Mouse (Mus musculus) stomach, postnatal 0 days (tissue): Measurements from ENCODE around the gene Gdi2. TPM values are rescaled to one million over a fixed set of nuclear protein-coding genes. Genes with fewer than 3 reads are reported as not detected.

Experiments used
- ATAC-seq: fragments of 200-750 bp; cut with Nextera tagmentation; 2 replicates; pipeline ENCODE4 v1.8.0; 2017; ENCODE audit not compliant: low FRiP score, low TSS enrichment
- DNase-seq: peaks from one replicate; pipeline ENCODE4 v3.0.0-alpha.2; 2016; ENCODE audit warnings: low spot score
- H3K27ac ChIP-seq: fragments of 300-500 bp; sonication (generic); replicated peaks from 2 replicates; pipeline ENCODE4 v1.5.1; 2014; ENCODE audit warnings: mild to moderate bottlenecking, control low read depth
- H3K27me3 ChIP-seq: fragments of 300-500 bp; sonication (generic); 2 replicates; pipeline ENCODE4 v1.6.1; 2014; ENCODE audit warnings: low read length; ENCODE audit not compliant: control insufficient read depth, insufficient read depth
- H3K36me3 ChIP-seq: fragments of 300-500 bp; sonication (generic); 2 replicates; pipeline ENCODE4 v1.6.1; 2014; ENCODE audit warnings: low read length, mixed read lengths; ENCODE audit not compliant: control insufficient read depth, insufficient read depth
- H3K4me1 ChIP-seq: fragments of 300-500 bp; sonication (generic); replicated peaks from 2 replicates; pipeline ENCODE4 v1.6.1; 2014; ENCODE audit warnings: antibody characterized with exemption; ENCODE audit not compliant: control insufficient read depth, insufficient read depth
- H3K4me2 ChIP-seq: fragments of 300-500 bp; sonication (generic); replicated peaks from 2 replicates; pipeline ENCODE4 v1.6.1; 2014; ENCODE audit warnings: low read depth, mild to moderate bottlenecking, control low read depth, moderate library complexity
- H3K4me3 ChIP-seq: fragments of 300-500 bp; sonication (generic); 2 replicates; pipeline ENCODE4 v1.5.1; 2014; ENCODE audit warnings: low read depth, low read length, control low read depth
- H3K9ac ChIP-seq: fragments of 300-500 bp; sonication (generic); 2 replicates; pipeline ENCODE4 v1.6.1; 2014; ENCODE audit warnings: mild to moderate bottlenecking, low read length, control low read depth, mixed read lengths
- H3K9me3 ChIP-seq: fragments of 300-500 bp; sonication (generic); 2 replicates; pipeline ENCODE4 v1.6.1; 2016; ENCODE audit warnings: low read length; ENCODE audit not compliant: control insufficient read depth
- CTCF ChIP-seq: IDR thresholded peaks from 2 replicates; pipeline ENCODE4 v1.5.1; 2016; ENCODE audit warnings: antibody characterized with exemption, low read depth, mild to moderate bottlenecking, moderate library complexity
- EP300 ChIP-seq: optimal IDR thresholded peaks from 2 replicates; pipeline ENCODE3; 2016; ENCODE audit warnings: antibody characterized with exemption
- WGBS: fragments of 180-500 bp; shearing (Covaris S2); extraction: QIAGEN DNeasy Blood & Tissue Kit; methylation state at CpG from one replicate; pipeline ENCODE4 v1.1.7; 2014; 5-methylcytosine and 5-hydroxymethylcytosine counted together
- polyA plus RNA-seq: library from polyadenylated mRNA; unstranded; fragments of >200 nt; fragmentation: Nextera tagmentation; extraction: Ambion mirVana; gene quantifications from 2 replicates; pipeline ENCODE4 v1.2.1, GENCODE M21; 2015

Gdi2 gene
- polyA plus RNA-seq, 1 experiment from 2014 or later = 359 TPM

DNA sequence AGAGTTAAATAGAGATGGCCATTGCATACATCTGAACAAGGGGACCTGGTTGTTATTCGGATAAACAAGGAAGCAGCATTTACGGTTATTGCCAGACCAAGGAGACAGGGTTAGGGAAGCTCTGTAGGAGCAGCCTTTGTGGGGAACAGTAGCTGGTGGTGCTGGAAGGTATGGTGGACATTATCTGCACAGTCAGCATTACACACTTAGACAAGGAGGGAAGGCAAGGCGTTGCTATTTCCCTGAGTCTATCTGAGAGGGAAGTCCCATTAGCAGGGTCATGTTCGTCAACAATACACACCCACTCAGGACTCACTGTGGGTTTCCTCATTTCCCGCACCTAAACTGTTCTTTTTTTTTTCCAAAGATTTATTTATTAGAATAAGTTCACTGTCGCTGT, 10.0 kb downstream of the Gdi2 start:
- 75% methylated on average over 6 of the region's 6 CpGs for WGBS
- Histone ChIP-seq H3K4me2 (no peak overlapping the region), H3K27me3 (no peaks in the 10 kb centered on the region)

DNA sequence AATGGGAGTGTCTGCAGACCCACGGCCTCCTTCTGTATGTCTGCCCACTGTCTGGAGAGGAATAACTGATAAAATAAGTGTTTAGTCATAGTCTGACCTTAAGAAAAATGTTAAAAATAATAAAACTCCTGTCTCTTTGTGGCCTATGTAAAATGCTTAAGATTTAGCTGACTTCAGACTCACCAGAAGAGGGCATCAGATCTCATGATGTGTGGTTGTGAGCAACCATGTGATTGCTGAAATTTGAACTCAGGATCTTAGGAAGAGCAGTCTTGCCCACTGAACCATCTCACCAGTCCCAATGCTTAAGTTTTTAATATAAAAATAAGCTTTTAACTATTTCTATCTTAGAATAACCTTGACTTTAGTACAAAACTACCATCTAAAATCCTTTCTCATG, 25.3 kb downstream of the Gdi2 start:
- Histone ChIP-seq H3K4me3 (no peak overlapping the region), H3K9ac (no peak overlapping the region), H3K27ac (no peak overlapping the region), H3K9me3 (no peaks in the 10 kb centered on the region), H3K4me2 (no peak overlapping the region), H3K27me3 (no peaks in the 10 kb centered on the region), H3K36me3 (peaks cover 13% of the 10 kb centered on the region), H3K4me1 (no peaks in the 10 kb centered on the region)
- DNase-seq (no peak), ATAC-seq (no peak)
- WGBS = 90% methylated on average over 1 of the region's 1 CpGs
- peak; percentile 38 for TF ChIP-seq CTCF
- no peak for TF ChIP-seq EP300

More for the DNA sequence above, 10.0 kb downstream of the Gdi2 start:
- Histone ChIP-seq H3K4me1 (0 out of 2 replicates have a peak, but pooled peaks cover 3% of the 10 kb centered on the region), H3K4me3 (no peak overlapping the region), H3K9ac (no peak overlapping the region), H3K36me3 (no peaks in the 10 kb centered on the region), H3K27ac (0 out of 2 replicates have a peak overlapping the region, but pooled peaks have one; percentile 40), H3K9me3 (no peaks in the 10 kb centered on the region)
- DNase-seq = no peak
- peak; percentile 87 for ATAC-seq
- TF ChIP-seq EP300 = no peak
- no peak for TF ChIP-seq CTCF

DNA sequence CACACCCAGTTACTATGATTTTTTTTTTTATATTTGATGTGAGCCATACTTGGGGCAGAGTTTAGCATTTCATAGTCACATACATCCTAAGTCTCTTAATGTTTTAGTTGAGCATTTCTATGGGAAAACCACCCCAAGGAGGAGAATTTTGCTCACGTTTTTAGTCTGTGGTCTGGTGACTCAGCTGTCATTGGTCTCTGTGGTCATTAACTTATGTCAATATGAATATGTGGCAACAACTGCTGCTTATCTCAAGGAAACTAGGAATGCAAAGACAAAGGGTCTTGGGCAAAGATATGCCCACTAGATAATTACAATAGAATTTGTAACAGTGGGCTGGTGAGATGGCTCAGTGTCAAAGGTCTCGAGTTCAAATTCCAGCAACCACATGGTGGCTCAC, 26.1 kb downstream of the Gdi2 start:
- no peak for TF ChIP-seq EP300
- TF ChIP-seq CTCF = no peak
- 59% methylated on average over 2 of the region's 2 CpGs for WGBS

DNA sequence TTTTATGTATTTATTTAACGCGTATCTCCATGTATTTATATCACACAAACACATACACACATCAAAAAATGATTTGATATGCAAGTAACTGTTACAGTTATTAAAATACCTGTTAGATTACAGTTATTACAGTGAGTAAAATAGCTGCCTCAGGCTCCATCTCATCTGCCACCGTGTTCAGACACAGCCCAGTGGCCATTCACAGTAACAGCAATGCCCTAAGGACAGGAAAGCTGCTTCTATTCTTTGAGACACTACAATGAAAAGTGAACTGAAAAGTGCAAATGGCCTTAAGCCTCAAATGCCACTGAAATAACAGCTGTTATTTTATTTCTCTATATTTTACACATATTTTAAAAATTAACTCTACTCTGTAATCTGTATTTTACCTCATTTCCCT, 52.9 kb downstream of the Gdi2 start:
- Histone ChIP-seq H3K4me2 (no peak overlapping the region), H3K27me3 (no peaks in the 10 kb centered on the region), H3K27ac (no peak overlapping the region), H3K4me1 (no peaks in the 10 kb centered on the region), H3K4me3 (no peak overlapping the region), H3K36me3 (peaks cover 5% of the 10 kb centered on the region), H3K9ac (no peak overlapping the region), H3K9me3 (no peaks in the 10 kb centered on the region)
- DNase-seq (no peak), ATAC-seq (no peak)
- 86% methylated on average over 3 of the region's 3 CpGs for WGBS
- TF ChIP-seq CTCF = peak; percentile 60
- TF ChIP-seq EP300 = no peak

More for the DNA sequence above, 26.1 kb downstream of the Gdi2 start:
- DNase-seq (no peak), ATAC-seq (no peak)
- Histone ChIP-seq H3K9me3 (no peaks in the 10 kb centered on the region), H3K27me3 (no peaks in the 10 kb centered on the region), H3K4me1 (no peaks in the 10 kb centered on the region), H3K4me3 (no peak overlapping the region), H3K27ac (no peak overlapping the region), H3K4me2 (no peak overlapping the region), H3K36me3 (peaks cover 13% of the 10 kb centered on the region), H3K9ac (no peak overlapping the region)

DNA sequence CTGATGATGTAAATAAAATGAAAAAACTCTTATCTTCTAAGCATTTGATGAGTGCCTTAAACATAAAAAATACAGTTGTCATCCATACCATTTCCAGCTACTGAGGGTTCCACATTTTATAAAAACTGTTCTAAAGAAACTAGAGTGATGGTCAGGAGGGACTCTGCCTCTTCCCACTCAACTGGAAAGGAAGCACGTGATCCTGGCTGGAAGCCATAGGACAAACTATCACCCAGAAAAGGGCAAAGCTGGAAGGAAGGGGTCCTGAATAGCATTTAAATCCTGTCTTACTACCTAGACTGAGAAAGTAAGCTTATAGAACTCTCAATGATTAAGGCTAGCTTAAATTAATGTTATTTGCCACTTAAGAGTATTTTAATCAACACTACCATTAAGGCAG, 56.4 kb downstream of the Gdi2 start:
- ATAC-seq (no peak), DNase-seq (no peak)
- Histone ChIP-seq H3K27ac (no peak overlapping the region), H3K4me1 (no peaks in the 10 kb centered on the region), H3K36me3 (peaks cover 3% of the 10 kb centered on the region; the same call in 1 of the 2 replicates), H3K4me3 (no peak overlapping the region), H3K9ac (no peak overlapping the region), H3K27me3 (no peaks in the 10 kb centered on the region), H3K4me2 (no peak overlapping the region), H3K9me3 (no peaks in the 10 kb centered on the region)
- TF ChIP-seq EP300 = no peak
- no peak for TF ChIP-seq CTCF
- WGBS = 74% methylated on average over 1 of the region's 1 CpGs

DNA sequence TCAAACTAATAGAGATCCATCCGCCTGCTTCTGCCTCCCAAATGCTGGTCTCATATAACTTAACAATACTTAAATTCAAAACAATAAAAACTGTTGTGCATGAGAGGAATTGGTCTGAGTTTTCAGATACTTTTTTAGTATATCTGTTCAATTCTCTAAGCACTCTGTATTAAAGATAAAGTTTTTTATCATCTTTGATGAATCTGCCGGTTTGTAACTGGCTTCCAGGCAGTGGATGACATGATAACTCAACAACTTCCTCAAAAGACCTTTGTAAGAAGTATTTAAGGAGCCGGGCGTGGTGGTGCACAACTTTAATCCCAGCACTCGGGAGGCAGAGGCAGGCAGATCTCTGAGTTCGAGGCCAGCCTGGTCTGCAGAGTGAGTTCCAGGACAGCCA, 58.4 kb downstream of the Gdi2 start:
- DNase-seq = no peak
- Histone ChIP-seq H3K36me3 (peaks cover 3% of the 10 kb centered on the region; the same call in 1 of the 2 replicates), H3K9ac (no peak overlapping the region), H3K4me1 (no peaks in the 10 kb centered on the region), H3K4me2 (no peak overlapping the region), H3K27me3 (no peaks in the 10 kb centered on the region), H3K9me3 (no peaks in the 10 kb centered on the region), H3K27ac (no peak overlapping the region), H3K4me3 (no peak overlapping the region)
- no peak for TF ChIP-seq EP300
- no peak for ATAC-seq
- 94% methylated on average over 6 of the region's 6 CpGs for WGBS
